ENCODE assay signal across 25 mouse cellular contexts in the genomic region with DNA sequence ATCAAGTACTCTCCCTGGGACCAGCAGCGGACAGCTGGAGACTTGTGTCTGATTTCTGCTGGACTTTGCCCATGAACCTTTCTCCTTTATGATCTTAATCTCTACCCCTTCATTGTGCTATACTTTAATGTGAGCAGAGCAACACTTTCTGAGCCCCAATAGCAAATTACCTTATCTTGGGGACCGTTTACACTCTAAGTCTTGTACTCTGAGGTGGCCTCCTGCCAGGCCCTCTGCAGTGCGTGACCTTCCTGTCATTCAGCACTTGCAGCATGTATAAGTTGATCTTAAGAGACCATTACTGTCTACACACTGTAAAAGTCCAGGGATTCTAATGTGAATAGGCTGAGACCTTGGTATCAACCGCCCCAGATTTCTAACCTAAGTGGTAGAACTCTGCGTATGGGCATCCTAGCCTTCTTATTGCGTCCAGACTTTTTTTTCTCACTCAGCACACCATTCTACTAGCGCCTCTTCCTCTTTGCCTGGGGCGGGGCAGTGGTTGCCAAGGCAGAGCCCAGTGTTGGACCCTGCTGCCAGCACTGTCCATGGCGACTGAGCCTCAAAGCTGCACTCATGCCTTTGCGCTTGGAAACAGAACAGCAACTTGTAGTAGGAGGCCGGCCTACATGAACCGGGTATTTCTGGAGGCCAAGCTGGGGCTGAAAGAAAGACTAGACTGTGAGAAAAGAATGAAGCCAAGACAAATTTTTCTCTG. TPM values are rescaled to one million over a fixed set of nuclear protein-coding genes. Genes with fewer than 3 reads are reported as not detected.
DNase-seq lines count a peak whose midpoint lies in the region; ATAC-seq and TF ChIP-seq lines count a peak whose summit lies in the region.
"Had no signal": no experiment of that assay in that cellular context is flagged by ENCODE, and none has a peak within 500 bp of the region (broad histone marks: within the 10 kb centered on the region; RNA-seq: fewer than 3 reads in every experiment).

No protein-coding gene starts in this region.

- H3K9ac ChIP-seq in heart, embryonic 11.5 days (ENCODE audit: low read depth, low read length), result no peak overlapping the region
- no peak overlapping the region for H3K9ac ChIP-seq in intestine, postnatal 0 days (ENCODE audit: low read depth, low read length)
- H3K9ac ChIP-seq in stomach, embryonic 16.5 days (ENCODE audit: low read length), result no peak overlapping the region
- H3K9ac ChIP-seq: embryonic facial prominence, embryonic 12.5 days; forebrain, postnatal 0 days; liver, embryonic 14.5 days; lung, embryonic 14.5 days; neural tube, embryonic 13.5 days had no signal

- DNase-seq in heart, embryonic 10.5 days (ENCODE audit: low spot score), result peak; percentile 31
- DNase-seq in ovary, postnatal 36 days (ENCODE audit: low spot score), result peak; percentile 13
- no peak for DNase-seq in ovary, postnatal 10 days (ENCODE audit: low spot score)
- DNase-seq in cerebellum, adult 9-11 months, result no peak
- DNase-seq in liver, result no peak
- DNase-seq: adrenal gland, adult 8-10 months; cerebellum, adult 9-10 months; forebrain, postnatal 0 days; gastrocnemius, postnatal 36 days; kidney, adult 8-10 months; kidney, postnatal 10 days; layer of hippocampus, postnatal 36 days; lung, embryonic 14.5 days; midbrain, embryonic 14.5 days; right cerebral cortex, adult 18-20 months; thymus, adult 18-20 months had no signal

- H3K9me3 ChIP-seq in heart, embryonic 10.5 days, result no peaks in the 10 kb centered on the region
- H3K9me3 ChIP-seq in heart, embryonic 11.5 days (replicated peaks; ENCODE audit: control insufficient read depth, low read length), result no peaks in the 10 kb centered on the region
- no peaks in the 10 kb centered on the region for H3K9me3 ChIP-seq in intestine, postnatal 0 days (ENCODE audit: control insufficient read depth)
- no peaks in the 10 kb centered on the region for H3K9me3 ChIP-seq in stomach, embryonic 16.5 days (replicated peaks; ENCODE audit: control insufficient read depth, low read length)
- H3K9me3 ChIP-seq: embryonic facial prominence, embryonic 12.5 days; megakaryocyte, embryonic 14.5 days; neural tube, embryonic 13.5 days had no signal

- ATAC-seq in heart, embryonic 11.5 days (replicated peaks; ENCODE audit: insufficient number of reproducible peaks, low FRiP score, low TSS enrichment), result no peak
- peak; percentile 76 for ATAC-seq in intestine, postnatal 0 days
- ATAC-seq in stomach, embryonic 16.5 days (ENCODE audit: insufficient read depth, low FRiP score), result peak; percentile 86; the same call in 1 of the 2 replicates
- ATAC-seq: forebrain, postnatal 0 days had no signal

- no peak overlapping the region for H3K4me3 ChIP-seq in heart, embryonic 10.5 days
- H3K4me3 ChIP-seq in heart, embryonic 11.5 days (ENCODE audit: low read depth, low read length), result no peak overlapping the region
- no peak overlapping the region for H3K4me3 ChIP-seq in intestine, postnatal 0 days (ENCODE audit: low read depth, low read length)
- no peak overlapping the region for H3K4me3 ChIP-seq in stomach, embryonic 16.5 days (replicated peaks; ENCODE audit: low read length)
- H3K4me3 ChIP-seq: embryonic facial prominence, embryonic 12.5 days; megakaryocyte, embryonic 14.5 days; myocyte; neural tube, embryonic 13.5 days had no signal

- H3K4me1 ChIP-seq in heart, embryonic 10.5 days, result no peaks in the 10 kb centered on the region
- H3K4me1 ChIP-seq in heart, embryonic 11.5 days (ENCODE audit: control insufficient read depth, insufficient read depth, low read length), result no peaks in the 10 kb centered on the region
- H3K4me1 ChIP-seq in intestine, postnatal 0 days (replicated peaks; ENCODE audit: control insufficient read depth, insufficient read depth, low read length), result no peaks in the 10 kb centered on the region
- no peaks in the 10 kb centered on the region for H3K4me1 ChIP-seq in stomach, embryonic 16.5 days (ENCODE audit: control insufficient read depth, insufficient read depth, low read length)
- H3K4me1 ChIP-seq: embryonic facial prominence, embryonic 12.5 days; megakaryocyte, embryonic 14.5 days; neural tube, embryonic 13.5 days had no signal

- H3K27me3 ChIP-seq in heart, embryonic 10.5 days (ENCODE audit: insufficient read depth, poor library complexity, severe bottlenecking), result peaks cover 3% of the 10 kb centered on the region; the same call in 1 of the 2 replicates
- no peaks in the 10 kb centered on the region for H3K27me3 ChIP-seq in heart, embryonic 11.5 days (ENCODE audit: control insufficient read depth, insufficient read depth, low read length)
- H3K27me3 ChIP-seq in intestine, postnatal 0 days (replicated peaks; ENCODE audit: control insufficient read depth, insufficient read depth, low read length), result no peaks in the 10 kb centered on the region
- no peaks in the 10 kb centered on the region for H3K27me3 ChIP-seq in stomach, embryonic 16.5 days (ENCODE audit: control insufficient read depth, insufficient read depth, low read length)
- H3K27me3 ChIP-seq: embryonic facial prominence, embryonic 12.5 days; neural tube, embryonic 13.5 days had no signal

- 81% methylated on average over 12 of the region's 12 CpGs for WGBS in heart, embryonic 10.5 days
- WGBS in heart, embryonic 11.5 days (ENCODE audit: insufficient replicate concordance), result 78% methylated on average over 12 of the region's 12 CpGs
- 48% methylated on average over 12 of the region's 12 CpGs for WGBS in intestine, postnatal 0 days
- 70% methylated on average over 12 of the region's 12 CpGs for WGBS in stomach, embryonic 16.5 days

- no peak overlapping the region for H3K4me2 ChIP-seq in heart, embryonic 11.5 days
- no peak overlapping the region for H3K4me2 ChIP-seq in intestine, postnatal 0 days (replicated peaks; ENCODE audit: low read depth)
- H3K4me2 ChIP-seq in stomach, embryonic 16.5 days (ENCODE audit: low read depth, low read length), result no peak overlapping the region
- H3K4me2 ChIP-seq: embryonic facial prominence, embryonic 12.5 days; lung, embryonic 14.5 days; neural tube, embryonic 13.5 days had no signal

- H3K27ac ChIP-seq in heart, embryonic 10.5 days, result no peak overlapping the region
- no peak overlapping the region for H3K27ac ChIP-seq in heart, embryonic 11.5 days (ENCODE audit: low read depth, low read length)
- no peak overlapping the region for H3K27ac ChIP-seq in intestine, postnatal 0 days (ENCODE audit: low read depth, low read length)
- peak overlapping the region; percentile 70 for H3K27ac ChIP-seq in stomach, embryonic 16.5 days (ENCODE audit: low read length)
- H3K27ac ChIP-seq: embryonic facial prominence, embryonic 12.5 days; liver, embryonic 14.5 days; neural tube, embryonic 13.5 days had no signal

- no peak for TF ChIP-seq CTCF in intestine, postnatal 0 days (IDR thresholded peaks at IDR 0.05; ENCODE audit: low read depth)

- no peaks in the 10 kb centered on the region for H3K36me3 ChIP-seq in heart, embryonic 10.5 days
- no peaks in the 10 kb centered on the region for H3K36me3 ChIP-seq in heart, embryonic 11.5 days (ENCODE audit: control insufficient read depth, insufficient read depth, low read length)
- H3K36me3 ChIP-seq in intestine, postnatal 0 days (ENCODE audit: control insufficient read depth, insufficient read depth), result no peaks in the 10 kb centered on the region
- no peaks in the 10 kb centered on the region for H3K36me3 ChIP-seq in stomach, embryonic 16.5 days (ENCODE audit: control insufficient read depth, insufficient read depth, low read length)
- H3K36me3 ChIP-seq: embryonic facial prominence, embryonic 12.5 days; neural tube, embryonic 13.5 days had no signal

RNA-seq across cellular contexts. Expression of a gene that starts 11.7 kb away (rescaled TPM):
- 0.99 and 1.1 TPM in 2 replicates for polyA plus RNA-seq in heart, embryonic 10.5 days (2016; fragmentation: Nextera tagmentation; extraction: Ambion mirVana)
- 0.44 and 0.82 TPM in 2 replicates for polyA plus RNA-seq in heart, embryonic 11.5 days (2014; fragmentation: Nextera tagmentation; extraction: Ambion mirVana)
- polyA plus RNA-seq in intestine, postnatal 0 days (2015; fragmentation: Nextera tagmentation; extraction: Ambion mirVana), result 0.21 and 0.25 TPM in 2 replicates
- polyA plus RNA-seq in stomach, embryonic 16.5 days (2015; fragmentation: Nextera tagmentation; extraction: Ambion mirVana), result 0.17 and 0.30 TPM in 2 replicates
- polyA plus RNA-seq: forebrain, postnatal 0 days; heart, postnatal 0 days had no signal

Comparison
In these comparisons a context has a peak if more than half of its experiments do, and no peak if none do; other contexts are left out.
1. DNase-seq: peak in heart, embryonic 10.5 days (single experiment) and ovary, postnatal 36 days (single experiment); none in ovary, postnatal 10 days (single experiment), cerebellum, adult 9-11 months (single experiment) and liver (single experiment).